Mouse (Mus musculus): Measurements from ENCODE around the gene Zfp488.

DNA sequence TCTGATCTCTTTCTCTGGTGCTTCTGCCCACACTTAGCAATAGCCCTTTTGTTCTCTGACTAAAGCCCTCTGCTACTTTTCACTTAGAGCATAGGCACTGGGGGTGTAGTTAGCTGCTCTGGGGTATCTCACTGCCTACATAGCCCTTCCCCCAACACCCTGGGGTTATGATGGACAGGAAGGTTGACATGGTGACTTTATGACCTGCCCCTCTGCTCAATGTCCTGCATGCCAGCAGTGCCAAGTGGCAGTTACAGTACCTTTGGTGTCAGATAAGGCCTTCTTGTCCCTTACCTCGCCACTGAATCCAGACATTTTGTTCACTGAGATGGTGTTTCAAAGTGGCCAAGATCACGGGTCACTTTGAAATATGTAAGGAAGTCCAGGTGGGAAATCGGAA is 36.5 kb upstream of the Zfp488 start, which contains the start of gene Gm30083:
- no peak for TF ChIP-seq CTCF (IDR thresholded peaks at IDR 0.05; ENCODE audit: low read depth, low read length)
- TF ChIP-seq POLR2A (IDR thresholded peaks at IDR 0.05; ENCODE audit: borderline replicate concordance, low read depth, low read length) = no peak
